Mouse (Mus musculus): ENCODE results near the gene Stmn1.
A peak's percentile ranks its signal among the peaks of the same experiment; 100 is the strongest.

Gene Stmn1

GRCm38 (mm10) chr4:134468215-134468575 is at the start of gene Stmn1:
Gene Stmn1, plus strand, starts transcription at chr4:134468320.
- peak; percentile 97 for DNase-seq

- DNase-seq = no peak
Observed at GRCm38 (mm10) chr4:134421971-134422370, 46.1 kb upstream of the Stmn1 start.

- no peak for DNase-seq
Observed at GRCm38 (mm10) chr4:134423949-134424348, 44.2 kb upstream of the Stmn1 start.

GRCm38 (mm10) chr4:134425088-134425487 is 43.0 kb upstream of the Stmn1 start:
- DNase-seq = peak; percentile 79

- peak; percentile 96 for DNase-seq
Observed at GRCm38 (mm10) chr4:134430381-134431004, 37.6 kb upstream of the Stmn1 start.

- DNase-seq = no peak
Observed at GRCm38 (mm10) chr4:134432686-134433360, 35.3 kb upstream of the Stmn1 start.

GRCm38 (mm10) chr4:134436185-134436584 is 31.9 kb upstream of the Stmn1 start:
- no peak for DNase-seq

- DNase-seq = no peak
Observed at GRCm38 (mm10) chr4:134436659-134437058, 31.5 kb upstream of the Stmn1 start.

- DNase-seq = no peak
Observed at GRCm38 (mm10) chr4:134439119-134439518, 29.0 kb upstream of the Stmn1 start.

- DNase-seq = no peak
Observed at GRCm38 (mm10) chr4:134439919-134440318, 28.2 kb upstream of the Stmn1 start.

- no peak for DNase-seq
Observed at GRCm38 (mm10) chr4:134442216-134442615, 25.9 kb upstream of the Stmn1 start.

GRCm38 (mm10) chr4:134443589-134443988 is 24.5 kb upstream of the Stmn1 start:
- DNase-seq = no peak

GRCm38 (mm10) chr4:134444949-134445348 is 23.2 kb upstream of the Stmn1 start:
- DNase-seq = peak; percentile 73

GRCm38 (mm10) chr4:134445489-134445888 is 22.6 kb upstream of the Stmn1 start:
- DNase-seq = no peak

- DNase-seq = no peak
Observed at GRCm38 (mm10) chr4:134447966-134448365, 20.2 kb upstream of the Stmn1 start.

- DNase-seq = no peak
Observed at GRCm38 (mm10) chr4:134449595-134450391, 18.3 kb upstream of the Stmn1 start.

GRCm38 (mm10) chr4:134450392-134451195 is 17.5 kb upstream of the Stmn1 start:
- DNase-seq = peak; percentile 82

- DNase-seq = no peak
Observed at GRCm38 (mm10) chr4:134451484-134451883, 16.6 kb upstream of the Stmn1 start.

GRCm38 (mm10) chr4:134453619-134454400 is 14.3 kb upstream of the Stmn1 start:
- DNase-seq = no peak

- no peak for DNase-seq
Observed at GRCm38 (mm10) chr4:134455310-134455709, 12.8 kb upstream of the Stmn1 start.

GRCm38 (mm10) chr4:134457130-134457825 is 10.8 kb upstream of the Stmn1 start:
- no peak for DNase-seq

All from right cerebral cortex, adult 18-20 months (tissue).